Mouse (Mus musculus) intestine, embryonic 15.5 days (tissue): ENCODE measurements around the gene Coq4. TPM values are rescaled to one million over a fixed set of nuclear protein-coding genes. Genes with fewer than 3 reads are reported as not detected.

Experiments
- ATAC-seq: fragments of 200-750 bp; cut with Nextera tagmentation; 2 replicates; pipeline ENCODE4 v1.8.0; 2017; ENCODE audit warnings: moderate TSS enrichment, moderate library complexity
- H3K27ac ChIP-seq: fragments of 300-500 bp; sonication (generic); 2 replicates; pipeline ENCODE4 v1.5.1; 2015; ENCODE audit warnings: mild to moderate bottlenecking, inconsistent platforms
- H3K27me3 ChIP-seq: fragments of 300-500 bp; sonication (generic); replicated peaks from 2 replicates; pipeline ENCODE4 v1.6.1; 2015; ENCODE audit warnings: inconsistent platforms
- H3K36me3 ChIP-seq: fragments of 300-500 bp; sonication (generic); 2 replicates; pipeline ENCODE4 v1.6.1; 2015; ENCODE audit warnings: inconsistent platforms
- H3K4me1 ChIP-seq: fragments of 300-500 bp; sonication (generic); replicated peaks from 2 replicates; pipeline ENCODE4 v1.6.1; 2015; ENCODE audit warnings: inconsistent platforms
- H3K4me2 ChIP-seq: fragments of 300-500 bp; sonication (generic); replicated peaks from 2 replicates; pipeline ENCODE4 v1.6.1; 2015; ENCODE audit warnings: mild to moderate bottlenecking, inconsistent platforms
- H3K4me3 ChIP-seq: fragments of 300-500 bp; sonication (generic); replicated peaks from 2 replicates; pipeline ENCODE4 v1.5.1; 2015; ENCODE audit warnings: inconsistent platforms
- H3K9ac ChIP-seq: fragments of 300-500 bp; sonication (generic); 2 replicates; pipeline ENCODE4 v1.6.1; 2015; ENCODE audit warnings: inconsistent platforms
- H3K9me3 ChIP-seq: fragments of 300-500 bp; sonication (generic); 2 replicates; pipeline ENCODE4 v1.6.1; 2016; ENCODE audit warnings: inconsistent platforms
- WGBS: fragments of 180-500 bp; shearing (Covaris S2); methylation state at CpG from one replicate; pipeline ENCODE4 v1.1.7; 2015; 5-methylcytosine and 5-hydroxymethylcytosine counted together
- polyA plus RNA-seq: library from polyadenylated mRNA; unstranded; fragments of >200 nt; fragmentation: Nextera tagmentation; extraction: Ambion mirVana; gene quantifications from 2 replicates; pipeline ENCODE4 v1.2.1, GENCODE M21; 2015

Coq4 gene
- 45.7 and 56.6 TPM in 2 replicates for polyA plus RNA-seq

GRCm38 (mm10) chr2:29787104-29787917 lies at the start of gene Coq4:
Gene Coq4 (plus strand): TSS chr2:29787493.
- peaks cover 33% of the 10 kb centered on the region for H3K36me3 ChIP-seq
- WGBS = 2% methylated on average over 31 of the region's 31 CpGs
- H3K4me3 ChIP-seq = peak within 1 kb of the TSS; percentile 84

GRCm38 (mm10) chr2:29738799-29739198 lies 48.5 kb upstream of the Coq4 start:
- no peaks in the 10 kb centered on the region for H3K27me3 ChIP-seq
- H3K9me3 ChIP-seq = no peaks in the 10 kb centered on the region
- 43% methylated on average over 4 of the region's 4 CpGs for WGBS
- H3K27ac ChIP-seq = 0 out of 2 replicates have a peak overlapping the region, but pooled peaks have one; percentile 22
- no peak overlapping the region for H3K4me3 ChIP-seq
- no peak overlapping the region for H3K4me2 ChIP-seq
- ATAC-seq = no peak
- peaks cover 28% of the 10 kb centered on the region for H3K36me3 ChIP-seq
- no peaks in the 10 kb centered on the region for H3K4me1 ChIP-seq
- no peak overlapping the region for H3K9ac ChIP-seq

More at GRCm38 (mm10) chr2:29787104-29787917, at the start of gene Coq4:
- H3K9me3 ChIP-seq = no peaks in the 10 kb centered on the region
- peaks cover 7% of the 10 kb centered on the region; the same call in 1 of the 2 replicates for H3K4me1 ChIP-seq
- H3K27me3 ChIP-seq = no peaks in the 10 kb centered on the region
- H3K4me2 ChIP-seq = peak within 1 kb of the TSS; percentile 86
- peak; percentile 89 for ATAC-seq
- peak within 1 kb of the TSS; percentile 77 for H3K27ac ChIP-seq
- peak within 1 kb of the TSS; percentile 81 for H3K9ac ChIP-seq

GRCm38 (mm10) chr2:29739368-29739767 lies 47.9 kb upstream of the Coq4 start:
- H3K27ac ChIP-seq = no peak overlapping the region
- H3K9me3 ChIP-seq = no peaks in the 10 kb centered on the region
- no peak overlapping the region for H3K4me3 ChIP-seq
- no peak overlapping the region for H3K4me2 ChIP-seq
- H3K9ac ChIP-seq = no peak overlapping the region
- no peaks in the 10 kb centered on the region for H3K27me3 ChIP-seq
- no peak for ATAC-seq
- WGBS = 56% methylated on average over 5 of the region's 5 CpGs
- no peaks in the 10 kb centered on the region for H3K4me1 ChIP-seq
- H3K36me3 ChIP-seq = peaks cover 27% of the 10 kb centered on the region

GRCm38 (mm10) chr2:29741207-29741606 lies 46.1 kb upstream of the Coq4 start:
- ATAC-seq = no peak
- 90% methylated on average over 6 of the region's 6 CpGs for WGBS

GRCm38 (mm10) chr2:29744256-29744655 lies 43.0 kb upstream of the Coq4 start:
- ATAC-seq = peak; percentile 53
- no peak overlapping the region for H3K4me2 ChIP-seq
- no peak overlapping the region for H3K4me3 ChIP-seq
- 71% methylated on average over 6 of the region's 6 CpGs for WGBS
- peaks cover 15% of the 10 kb centered on the region for H3K27me3 ChIP-seq
- H3K27ac ChIP-seq = no peak overlapping the region
- no peaks in the 10 kb centered on the region; the same call in 1 of the 2 replicates for H3K36me3 ChIP-seq
- H3K9me3 ChIP-seq = no peaks in the 10 kb centered on the region
- no peaks in the 10 kb centered on the region for H3K4me1 ChIP-seq
- H3K9ac ChIP-seq = no peak overlapping the region

More at GRCm38 (mm10) chr2:29741207-29741606, 46.1 kb upstream of the Coq4 start:
- Histone ChIP-seq H3K4me3 (no peak overlapping the region), H3K36me3 (peaks cover 21% of the 10 kb centered on the region), H3K4me2 (no peak overlapping the region), H3K27me3 (no peaks in the 10 kb centered on the region), H3K27ac (no peak overlapping the region), H3K4me1 (no peaks in the 10 kb centered on the region), H3K9ac (no peak overlapping the region), H3K9me3 (no peaks in the 10 kb centered on the region)

- Histone ChIP-seq H3K27me3 (peaks cover 35% of the 10 kb centered on the region), H3K9me3 (no peaks in the 10 kb centered on the region), H3K36me3 (no peaks in the 10 kb centered on the region), H3K4me3 (peak overlapping the region; percentile 30), H3K4me2 (peak overlapping the region; percentile 61), H3K9ac (peak overlapping the region; percentile 34; the same call in 1 of the 2 replicates), H3K4me1 (peaks cover 8% of the 10 kb centered on the region; the same call in 1 of the 2 replicates), H3K27ac (no peak overlapping the region)
- no peak for ATAC-seq
- 18% methylated on average over 50 of the region's 50 CpGs for WGBS
These were observed 40.0 kb upstream of the Coq4 start for GRCm38 (mm10) chr2:29747188-29747782.

GRCm38 (mm10) chr2:29747852-29748251 lies 39.4 kb upstream of the Coq4 start:
- no peak overlapping the region for H3K9ac ChIP-seq
- no peak for ATAC-seq
- peaks cover 40% of the 10 kb centered on the region for H3K27me3 ChIP-seq
- H3K4me3 ChIP-seq = no peak overlapping the region
- H3K4me1 ChIP-seq = peaks cover 8% of the 10 kb centered on the region; the same call in 1 of the 2 replicates
- H3K4me2 ChIP-seq = no peak overlapping the region
- no peaks in the 10 kb centered on the region for H3K36me3 ChIP-seq
- WGBS = 57% methylated on average over 5 of the region's 5 CpGs
- no peak overlapping the region for H3K27ac ChIP-seq
- H3K9me3 ChIP-seq = no peaks in the 10 kb centered on the region

- H3K4me1 ChIP-seq = peaks cover 8% of the 10 kb centered on the region; the same call in 1 of the 2 replicates
- 85% methylated on average over 4 of the region's 4 CpGs for WGBS
- no peak overlapping the region for H3K27ac ChIP-seq
- no peaks in the 10 kb centered on the region for H3K9me3 ChIP-seq
- peaks cover 40% of the 10 kb centered on the region for H3K27me3 ChIP-seq
- H3K9ac ChIP-seq = no peak overlapping the region
- H3K4me2 ChIP-seq = no peak overlapping the region
- H3K4me3 ChIP-seq = no peak overlapping the region
- no peak for ATAC-seq
- no peaks in the 10 kb centered on the region for H3K36me3 ChIP-seq
These were observed 38.8 kb upstream of the Coq4 start for GRCm38 (mm10) chr2:29748499-29748898.

- peak; percentile 79 for ATAC-seq
- Histone ChIP-seq H3K4me1 (peaks cover 8% of the 10 kb centered on the region; the same call in 1 of the 2 replicates), H3K9me3 (no peaks in the 10 kb centered on the region), H3K27me3 (peaks cover 37% of the 10 kb centered on the region), H3K36me3 (no peaks in the 10 kb centered on the region), H3K27ac (peak within 1 kb of the TSS; percentile 28; the same call in 1 of the 2 replicates), H3K9ac (peak within 1 kb of the TSS; percentile 18), H3K4me2 (peak within 1 kb of the TSS; percentile 69), H3K4me3 (peak within 1 kb of the TSS; percentile 37)
- WGBS = 3% methylated on average over 28 of the region's 28 CpGs
These were observed 35.8 kb upstream of the Coq4 start, which contains the start of gene Gm13420 for GRCm38 (mm10) chr2:29751497-29751896. Gene Gm13420 (minus strand): TSS chr2:29751685.

GRCm38 (mm10) chr2:29752397-29752796 lies 34.9 kb upstream of the Coq4 start:
- Histone ChIP-seq H3K9me3 (no peaks in the 10 kb centered on the region), H3K36me3 (no peaks in the 10 kb centered on the region), H3K4me3 (no peak overlapping the region), H3K9ac (no peak overlapping the region), H3K27me3 (peaks cover 30% of the 10 kb centered on the region), H3K27ac (no peak overlapping the region), H3K4me2 (no peak overlapping the region), H3K4me1 (peaks cover 8% of the 10 kb centered on the region; the same call in 1 of the 2 replicates)
- 83% methylated on average over 5 of the region's 5 CpGs for WGBS
- ATAC-seq = no peak

- Histone ChIP-seq H3K4me1 (peaks cover 8% of the 10 kb centered on the region; the same call in 1 of the 2 replicates), H3K4me2 (no peak overlapping the region), H3K9ac (no peak overlapping the region), H3K27me3 (peaks cover 20% of the 10 kb centered on the region), H3K36me3 (no peaks in the 10 kb centered on the region), H3K4me3 (no peak overlapping the region), H3K27ac (no peak overlapping the region), H3K9me3 (no peaks in the 10 kb centered on the region)
- no peak for ATAC-seq
These were observed 31.6 kb upstream of the Coq4 start for GRCm38 (mm10) chr2:29755693-29756092.

- no peaks in the 10 kb centered on the region for H3K27me3 ChIP-seq
- H3K9me3 ChIP-seq = no peaks in the 10 kb centered on the region
- 10% methylated on average over 1 of the region's 1 CpGs for WGBS
- ATAC-seq = peak; percentile 54
- H3K9ac ChIP-seq = no peak overlapping the region
- H3K4me1 ChIP-seq = 0 out of 2 replicates have a peak, but pooled peaks cover 9% of the 10 kb centered on the region
- H3K27ac ChIP-seq = no peak overlapping the region
- H3K4me3 ChIP-seq = no peak overlapping the region
- no peak overlapping the region for H3K4me2 ChIP-seq
- no peaks in the 10 kb centered on the region for H3K36me3 ChIP-seq
These were observed 22.5 kb upstream of the Coq4 start for GRCm38 (mm10) chr2:29764831-29765230.
